Mouse (Mus musculus) heart, embryonic 11.5 days (tissue): ENCODE results near the gene Lamtor4. TPM values are rescaled to one million over a fixed set of nuclear protein-coding genes. Genes with fewer than 3 reads are reported as not detected.
A peak's percentile ranks its signal among the peaks of the same experiment; 100 is the strongest.

Experiments used
- ATAC-seq: fragments of 200-750 bp; cut with Nextera tagmentation; replicated peaks from 2 replicates; pipeline ENCODE4 v1.8.0; 2017; ENCODE audit warnings: moderate library complexity; ENCODE audit not compliant: insufficient number of reproducible peaks, low FRiP score, low TSS enrichment
- H3K27ac ChIP-seq: fragments of 300-500 bp; sonication (generic); 2 replicates; pipeline ENCODE4 v1.5.1; 2014; ENCODE audit warnings: mild to moderate bottlenecking, low read depth, low read length
- H3K27me3 ChIP-seq: fragments of 300-500 bp; sonication (generic); 2 replicates; pipeline ENCODE4 v1.6.1; 2014; ENCODE audit warnings: mild to moderate bottlenecking, low read length, mixed read lengths; ENCODE audit not compliant: control insufficient read depth, insufficient read depth
- H3K36me3 ChIP-seq: fragments of 300-500 bp; sonication (generic); 2 replicates; pipeline ENCODE4 v1.6.1; 2014; ENCODE audit warnings: mild to moderate bottlenecking, low read length, moderate library complexity, mixed read lengths; ENCODE audit not compliant: control insufficient read depth, insufficient read depth
- H3K4me1 ChIP-seq: fragments of 300-500 bp; sonication (generic); 2 replicates; pipeline ENCODE4 v1.6.1; 2014; ENCODE audit warnings: low read length; ENCODE audit not compliant: control insufficient read depth, insufficient read depth
- H3K4me2 ChIP-seq: fragments of 300-500 bp; sonication (generic); 2 replicates; pipeline ENCODE4 v1.6.1; 2014; ENCODE audit warnings: mild to moderate bottlenecking, moderate library complexity
- H3K4me3 ChIP-seq: fragments of 300-500 bp; sonication (generic); 2 replicates; pipeline ENCODE4 v1.5.1; 2014; ENCODE audit warnings: low read depth, low read length
- H3K9ac ChIP-seq: fragments of 300-500 bp; sonication (generic); 2 replicates; pipeline ENCODE4 v1.6.1; 2014; ENCODE audit warnings: mild to moderate bottlenecking, low read depth, low read length, moderate library complexity
- H3K9me3 ChIP-seq: fragments of 300-500 bp; sonication (generic); replicated peaks from 2 replicates; pipeline ENCODE4 v1.6.1; 2016; ENCODE audit warnings: low read length; ENCODE audit not compliant: control insufficient read depth
- WGBS: fragments of 180-500 bp; shearing (Covaris S2); extraction: QIAGEN DNeasy Blood & Tissue Kit; methylation state at CpG from one replicate; pipeline ENCODE4 v1.1.7; 2014; ENCODE audit not compliant: insufficient replicate concordance; 5-methylcytosine and 5-hydroxymethylcytosine counted together
- polyA plus RNA-seq: library from polyadenylated mRNA; unstranded; fragments of >200 nt; fragmentation: Nextera tagmentation; extraction: Ambion mirVana; gene quantifications from 2 replicates; pipeline ENCODE4 v1.2.1, GENCODE M21; 2014

Lamtor4 gene
- polyA plus RNA-seq, 1 experiment from 2014 or later: 74.4 TPM

DNA sequence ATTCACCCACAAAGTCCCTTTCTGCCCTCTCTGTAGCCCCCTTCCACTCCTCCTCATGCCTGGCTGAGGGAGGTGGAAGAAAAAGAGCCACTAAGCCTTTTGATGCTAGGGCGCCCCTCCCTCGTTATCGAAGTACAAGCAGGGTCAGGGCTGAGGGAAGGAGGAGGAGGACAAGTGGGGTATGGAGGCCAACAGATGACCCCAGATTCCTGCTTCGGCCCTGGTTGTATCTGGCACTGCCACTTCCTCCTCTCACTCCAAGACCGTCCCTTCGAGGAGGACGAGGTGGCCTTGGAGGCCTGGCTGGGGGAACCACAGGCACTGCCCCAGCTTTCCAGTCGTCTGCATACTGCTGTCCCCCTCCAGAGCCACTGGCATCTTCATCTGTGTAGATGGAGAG lies 18.9 kb downstream of the Lamtor4 start:
- H3K9me3 ChIP-seq: no peaks in the 10 kb centered on the region
- H3K4me3 ChIP-seq: no peak overlapping the region
- H3K9ac ChIP-seq: no peak overlapping the region
- peaks cover 9% of the 10 kb centered on the region for H3K27me3 ChIP-seq
- H3K4me1 ChIP-seq: peaks cover 3% of the 10 kb centered on the region; the same call in 1 of the 2 replicates
- H3K4me2 ChIP-seq: no peak overlapping the region
- H3K27ac ChIP-seq: no peak overlapping the region
- WGBS: 76% methylated on average over 8 of the region's 8 CpGs
- ATAC-seq: no peak
- peaks cover 3% of the 10 kb centered on the region; the same call in 1 of the 2 replicates for H3K36me3 ChIP-seq

GRCm38 (mm10) chr5:138275216-138276050 lies 20.2 kb downstream of the Lamtor4 start:
- H3K4me2 ChIP-seq: peak overlapping the region; percentile 61
- no peak for ATAC-seq
- peak overlapping the region; percentile 53; the same call in 1 of the 2 replicates for H3K9ac ChIP-seq
- H3K4me3 ChIP-seq: peak overlapping the region; percentile 18; the same call in 1 of the 2 replicates
- H3K9me3 ChIP-seq: no peaks in the 10 kb centered on the region
- peaks cover 3% of the 10 kb centered on the region; the same call in 1 of the 2 replicates for H3K36me3 ChIP-seq
- no peak overlapping the region for H3K27ac ChIP-seq
- peaks cover 9% of the 10 kb centered on the region for H3K27me3 ChIP-seq
- peaks cover 5% of the 10 kb centered on the region; the same call in 1 of the 2 replicates for H3K4me1 ChIP-seq
- WGBS: 28% methylated on average over 41 of the region's 41 CpGs

DNA sequence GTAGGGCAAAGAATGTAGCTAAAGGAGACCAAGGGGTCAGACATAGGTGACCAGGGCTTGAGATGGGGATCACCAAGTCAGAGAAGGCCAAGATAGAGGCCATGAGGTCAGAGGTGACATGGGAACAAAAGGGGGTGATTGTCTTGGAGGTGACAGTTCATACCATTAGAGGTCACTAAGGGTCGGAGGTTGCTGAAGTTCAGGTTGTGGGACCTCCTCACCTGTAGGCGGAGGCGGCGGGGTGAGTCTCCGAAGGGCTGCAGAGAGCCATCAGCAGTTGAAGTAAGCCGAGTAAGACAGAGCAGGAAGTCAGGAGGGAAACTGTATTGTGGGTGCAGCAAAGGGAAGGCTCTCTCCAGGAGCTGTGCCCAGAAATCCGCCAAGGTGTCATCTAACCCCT lies 22.7 kb downstream of the Lamtor4 start:
- H3K27me3 ChIP-seq: peaks cover 3% of the 10 kb centered on the region; the same call in 1 of the 2 replicates
- no peak overlapping the region for H3K27ac ChIP-seq
- H3K4me2 ChIP-seq: no peak overlapping the region
- no peak overlapping the region for H3K4me3 ChIP-seq
- H3K4me1 ChIP-seq: peaks cover 6% of the 10 kb centered on the region; the same call in 1 of the 2 replicates
- H3K9me3 ChIP-seq: no peaks in the 10 kb centered on the region; the same call in 1 of the 2 replicates
- peaks cover 3% of the 10 kb centered on the region; the same call in 1 of the 2 replicates for H3K36me3 ChIP-seq
- ATAC-seq: no peak
- H3K9ac ChIP-seq: no peak overlapping the region
- WGBS: 83% methylated on average over 7 of the region's 7 CpGs

- WGBS: 1% methylated on average over 56 of the region's 56 CpGs
- peaks cover 6% of the 10 kb centered on the region; the same call in 1 of the 2 replicates for H3K4me1 ChIP-seq
- peak within 1 kb of the TSS; percentile 75 for H3K9ac ChIP-seq
- no peak within 1 kb of the TSS for H3K27ac ChIP-seq
- H3K36me3 ChIP-seq: 0 out of 2 replicates have a peak, but pooled peaks cover 3% of the 10 kb centered on the region
- peak; percentile 97 for ATAC-seq
- H3K4me2 ChIP-seq: peak within 1 kb of the TSS; percentile 80
- H3K27me3 ChIP-seq: no peaks in the 10 kb centered on the region
- no peaks in the 10 kb centered on the region; the same call in 1 of the 2 replicates for H3K9me3 ChIP-seq
- H3K4me3 ChIP-seq: peak within 1 kb of the TSS; percentile 65
Observed at GRCm38 (mm10) chr5:138279585-138280424, 24.5 kb downstream of the Lamtor4 start, which contains the start of the genes Gm43720, Gpc2 and Stag3. Gm43720 (minus strand) TSS chr5:138279958. Gpc2 (minus strand) TSS chr5:138280005. Stag3 (plus strand) TSS chr5:138280240.

- Histone ChIP-seq H3K36me3 (0 out of 2 replicates have a peak, but pooled peaks cover 3% of the 10 kb centered on the region), H3K4me3 (peak overlapping the region; percentile 65), H3K9ac (0 out of 2 replicates have a peak overlapping the region, but pooled peaks have one; percentile 16), H3K4me1 (peaks cover 3% of the 10 kb centered on the region; the same call in 1 of the 2 replicates), H3K27me3 (no peaks in the 10 kb centered on the region), H3K27ac (no peak overlapping the region), H3K9me3 (no peaks in the 10 kb centered on the region; the same call in 1 of the 2 replicates), H3K4me2 (peak overlapping the region; percentile 80)
- WGBS: 20% methylated on average over 26 of the region's 26 CpGs
- ATAC-seq: no peak
Observed at GRCm38 (mm10) chr5:138280425-138280768, 25.1 kb downstream of the Lamtor4 start.

- no peaks in the 10 kb centered on the region for H3K27me3 ChIP-seq
- WGBS: 86% methylated on average over 15 of the region's 15 CpGs
- H3K4me1 ChIP-seq: peaks cover 3% of the 10 kb centered on the region; the same call in 1 of the 2 replicates
- ATAC-seq: no peak
- no peak overlapping the region for H3K27ac ChIP-seq
- H3K4me2 ChIP-seq: no peak overlapping the region
- H3K9ac ChIP-seq: no peak overlapping the region
- H3K36me3 ChIP-seq: 0 out of 2 replicates have a peak, but pooled peaks cover 3% of the 10 kb centered on the region
- no peaks in the 10 kb centered on the region; the same call in 1 of the 2 replicates for H3K9me3 ChIP-seq
- no peak overlapping the region for H3K4me3 ChIP-seq
Observed at GRCm38 (mm10) chr5:138280829-138281228, 25.5 kb downstream of the Lamtor4 start.

- ATAC-seq: no peak
- H3K9ac ChIP-seq: no peak overlapping the region
- H3K4me3 ChIP-seq: no peak overlapping the region
- H3K4me2 ChIP-seq: no peak overlapping the region
- 66% methylated on average over 2 of the region's 2 CpGs for WGBS
- no peaks in the 10 kb centered on the region for H3K27me3 ChIP-seq
- H3K4me1 ChIP-seq: 0 out of 2 replicates have a peak, but pooled peaks cover 3% of the 10 kb centered on the region
- 0 out of 2 replicates have a peak, but pooled peaks cover 2% of the 10 kb centered on the region for H3K36me3 ChIP-seq
- H3K9me3 ChIP-seq: no peaks in the 10 kb centered on the region; the same call in 1 of the 2 replicates
- no peak overlapping the region for H3K27ac ChIP-seq
Observed at GRCm38 (mm10) chr5:138281798-138282197, 26.5 kb downstream of the Lamtor4 start.

- H3K9ac ChIP-seq: no peak overlapping the region
- no peaks in the 10 kb centered on the region for H3K36me3 ChIP-seq
- no peak overlapping the region for H3K4me2 ChIP-seq
- no peaks in the 10 kb centered on the region; the same call in 1 of the 2 replicates for H3K9me3 ChIP-seq
- no peak overlapping the region for H3K27ac ChIP-seq
- 60% methylated on average over 1 of the region's 1 CpGs for whole genome bisulfite sequencing
- H3K4me3 ChIP-seq: no peak overlapping the region
- no peak for ATAC-seq
- H3K4me1 ChIP-seq: 0 out of 2 replicates have a peak, but pooled peaks cover 3% of the 10 kb centered on the region
- H3K27me3 ChIP-seq: no peaks in the 10 kb centered on the region
Observed at GRCm38 (mm10) chr5:138283540-138283939, 28.3 kb downstream of the Lamtor4 start.
